Mouse (Mus musculus) stomach, embryonic 14.5 days (tissue): ENCODE results near the gene Asdurf. TPM values are rescaled to one million over a fixed set of nuclear protein-coding genes. Genes with fewer than 3 reads are reported as not detected.
"Not testable (repeated sequence)": the region's sequence is repeated elsewhere in the genome, so short reads cannot be mapped to it uniquely, and the experiment has no call there.

ENCODE experiments used
- ATAC-seq: fragments of 200-750 bp; cut with Nextera tagmentation; 2 replicates; pipeline ENCODE4 v1.8.0; 2017; ENCODE audit warnings: low read depth, moderate TSS enrichment; ENCODE audit not compliant: insufficient number of reproducible peaks, insufficient read depth, low FRiP score
- H3K27ac ChIP-seq: fragments of 300-500 bp; sonication (generic); 2 replicates; pipeline ENCODE4 v1.5.1; 2014; ENCODE audit warnings: mild to moderate bottlenecking, low read length, moderate library complexity, mixed read lengths
- H3K27me3 ChIP-seq: fragments of 300-500 bp; sonication (generic); 2 replicates; pipeline ENCODE4 v1.6.1; 2014; ENCODE audit warnings: low read length, control low read depth, mixed read lengths; ENCODE audit not compliant: control insufficient read depth, insufficient read depth
- H3K36me3 ChIP-seq: fragments of 300-500 bp; sonication (generic); 2 replicates; pipeline ENCODE4 v1.6.1; 2014; ENCODE audit warnings: mild to moderate bottlenecking, control low read depth, low read length, moderate library complexity, mixed read lengths; ENCODE audit not compliant: control insufficient read depth, insufficient read depth
- H3K4me1 ChIP-seq: fragments of 300-500 bp; sonication (generic); 2 replicates; pipeline ENCODE4 v1.6.1; 2014; ENCODE audit warnings: low read length, control low read depth, mixed read lengths; ENCODE audit not compliant: control insufficient read depth, insufficient read depth
- H3K4me2 ChIP-seq: fragments of 300-500 bp; sonication (generic); replicated peaks from 2 replicates; pipeline ENCODE4 v1.6.1; 2014; ENCODE audit warnings: low read depth, low read length, control low read depth
- H3K4me3 ChIP-seq: fragments of 300-500 bp; sonication (generic); 2 replicates; pipeline ENCODE4 v1.5.1; 2014; ENCODE audit warnings: low read depth, low read length, control low read depth
- H3K9ac ChIP-seq: fragments of 300-500 bp; sonication (generic); replicated peaks from 2 replicates; pipeline ENCODE4 v1.6.1; 2014; ENCODE audit warnings: low read depth, mild to moderate bottlenecking, control low read depth, low read length, moderate library complexity, mixed read lengths
- H3K9me3 ChIP-seq: fragments of 300-500 bp; sonication (generic); 2 replicates; pipeline ENCODE4 v1.6.1; 2016; ENCODE audit warnings: low read depth, low read length, control low read depth; ENCODE audit not compliant: control insufficient read depth
- WGBS: fragments of 180-500 bp; shearing (Covaris S2); extraction: QIAGEN DNeasy Blood & Tissue Kit; methylation state at CpG from one replicate; pipeline ENCODE4 v1.1.7; 2014; 5-methylcytosine and 5-hydroxymethylcytosine counted together
- polyA plus RNA-seq: library from polyadenylated mRNA; unstranded; fragments of >200 nt; fragmentation: Nextera tagmentation; extraction: Ambion mirVana; gene quantifications from 2 replicates; pipeline ENCODE4 v1.2.1, GENCODE M21; 2014

Gene Asdurf
- polyA plus RNA-seq, 1 experiment from 2014 or later = 17.8 TPM

GRCm38 (mm10) chr1:53337403-53337802, 15.0 kb downstream of the Asdurf start:
- not testable (repeated sequence) for H3K4me2 ChIP-seq, ATAC-seq, H3K36me3 ChIP-seq, H3K9me3 ChIP-seq, H3K9ac ChIP-seq, H3K4me1 ChIP-seq, H3K27ac ChIP-seq, H3K4me3 ChIP-seq, H3K27me3 ChIP-seq
- 75% methylated on average over 2 of the region's 2 CpGs for WGBS

DNA sequence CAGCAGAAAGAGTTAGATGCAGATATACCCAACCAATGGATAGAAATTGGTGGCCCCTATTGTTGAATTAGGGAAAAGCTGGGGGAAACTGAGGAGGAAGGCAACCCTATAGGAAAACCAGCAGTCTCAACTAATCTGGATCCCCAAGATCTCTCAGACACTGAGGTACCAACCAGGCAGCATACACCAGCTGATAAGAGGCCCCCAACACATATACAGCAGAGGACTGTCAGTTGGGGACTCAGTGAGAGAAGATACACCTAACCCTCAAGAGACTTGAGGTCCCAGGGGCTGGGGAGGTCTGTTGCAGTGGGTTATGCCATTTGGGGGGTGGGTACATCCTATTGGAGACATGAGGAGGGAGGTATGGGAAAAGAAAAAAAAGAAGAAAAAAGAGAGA, 17.0 kb downstream of the Asdurf start:
- no peaks in the 10 kb centered on the region for H3K27me3 ChIP-seq
- H3K9ac ChIP-seq = no peak overlapping the region
- no peak overlapping the region for H3K4me2 ChIP-seq
- H3K36me3 ChIP-seq = no peaks in the 10 kb centered on the region
- no peaks in the 10 kb centered on the region for H3K4me1 ChIP-seq
- no peak overlapping the region for H3K4me3 ChIP-seq
- H3K9me3 ChIP-seq = no peaks in the 10 kb centered on the region
- H3K27ac ChIP-seq = no peak overlapping the region
- ATAC-seq = no peak

DNA sequence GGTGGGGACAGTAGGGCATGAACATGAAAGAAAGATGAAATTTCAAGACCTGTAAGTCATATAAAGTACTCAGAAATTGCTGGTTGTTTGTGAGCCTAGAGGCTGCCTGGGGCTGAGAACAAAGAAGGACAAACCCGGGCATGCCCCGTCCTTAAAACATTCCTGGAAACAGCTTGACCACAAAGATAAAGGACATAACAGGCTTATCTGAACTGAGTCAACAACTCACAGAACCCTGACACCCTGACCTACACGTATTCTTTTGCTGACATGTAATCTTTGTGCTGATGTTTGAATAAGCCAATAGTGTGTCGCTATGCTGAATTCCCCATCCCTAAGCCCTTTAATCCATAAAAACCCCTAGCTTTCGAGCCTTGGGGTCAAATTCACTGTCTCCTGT, 18.9 kb downstream of the Asdurf start:
- not testable (repeated sequence) for H3K27ac ChIP-seq, H3K36me3 ChIP-seq, H3K9me3 ChIP-seq, H3K4me3 ChIP-seq, H3K4me1 ChIP-seq, H3K27me3 ChIP-seq, H3K4me2 ChIP-seq, ATAC-seq, H3K9ac ChIP-seq
- WGBS = 66% methylated on average over 5 of the region's 5 CpGs

DNA sequence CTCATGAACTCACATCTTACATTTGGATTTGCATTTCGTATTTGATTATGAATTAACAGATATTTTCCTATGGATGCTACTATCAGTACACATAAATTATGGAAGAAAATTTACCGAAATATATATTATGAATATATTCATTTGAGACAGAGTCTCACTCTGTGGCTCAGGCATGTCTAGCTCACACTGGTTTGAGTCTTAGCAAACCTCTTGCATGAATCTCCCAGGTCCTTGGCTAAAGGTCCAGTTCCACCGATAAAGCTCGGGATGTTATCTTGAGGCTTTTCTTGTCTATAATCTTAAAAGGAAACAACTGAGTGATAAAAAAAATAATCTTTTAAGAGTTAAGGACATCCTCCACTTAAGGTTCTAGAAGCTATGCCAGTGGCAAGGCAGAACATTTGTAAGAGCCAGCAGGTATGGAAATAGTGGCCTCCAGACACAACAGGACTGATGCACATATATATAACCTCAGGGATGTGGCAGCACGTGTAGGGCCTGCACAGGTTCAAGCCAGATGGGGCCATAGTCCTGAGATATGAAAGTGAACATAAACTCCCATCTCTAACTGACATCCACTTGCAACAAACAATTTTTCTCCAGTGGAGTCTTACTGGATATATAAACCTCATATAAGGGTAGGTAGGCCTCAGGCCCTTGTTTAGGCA, 27.5 kb downstream of the Asdurf start:
- WGBS = 90% methylated on average over 5 of the region's 5 CpGs
- no peaks in the 10 kb centered on the region for H3K9me3 ChIP-seq

GRCm38 (mm10) chr1:53324277-53324676, 28.1 kb downstream of the Asdurf start:
- no peak overlapping the region for H3K4me3 ChIP-seq
- no peaks in the 10 kb centered on the region for H3K9me3 ChIP-seq
- no peaks in the 10 kb centered on the region for H3K36me3 ChIP-seq
- 91% methylated on average over 1 of the region's 1 CpGs for WGBS
- no peak for ATAC-seq
- no peak overlapping the region for H3K9ac ChIP-seq
- H3K27me3 ChIP-seq = no peaks in the 10 kb centered on the region
- H3K4me1 ChIP-seq = no peaks in the 10 kb centered on the region
- no peak overlapping the region for H3K27ac ChIP-seq
- H3K4me2 ChIP-seq = no peak overlapping the region

More for the DNA sequence above, 27.5 kb downstream of the Asdurf start:
- no peak for ATAC-seq
- Histone ChIP-seq H3K4me1 (no peaks in the 10 kb centered on the region), H3K36me3 (no peaks in the 10 kb centered on the region), H3K9ac (no peak overlapping the region), H3K27ac (no peak overlapping the region), H3K4me2 (no peak overlapping the region), H3K27me3 (no peaks in the 10 kb centered on the region), H3K4me3 (no peak overlapping the region)

GRCm38 (mm10) chr1:53323254-53323653, 29.2 kb downstream of the Asdurf start:
- Histone ChIP-seq H3K27ac (no peak overlapping the region), H3K36me3 (peaks cover 3% of the 10 kb centered on the region; the same call in 1 of the 2 replicates), H3K4me3 (no peak overlapping the region), H3K9me3 (no peaks in the 10 kb centered on the region), H3K4me2 (no peak overlapping the region), H3K4me1 (no peaks in the 10 kb centered on the region), H3K9ac (no peak overlapping the region), H3K27me3 (no peaks in the 10 kb centered on the region)
- WGBS = 89% methylated on average over 5 of the region's 5 CpGs
- no peak for ATAC-seq

DNA sequence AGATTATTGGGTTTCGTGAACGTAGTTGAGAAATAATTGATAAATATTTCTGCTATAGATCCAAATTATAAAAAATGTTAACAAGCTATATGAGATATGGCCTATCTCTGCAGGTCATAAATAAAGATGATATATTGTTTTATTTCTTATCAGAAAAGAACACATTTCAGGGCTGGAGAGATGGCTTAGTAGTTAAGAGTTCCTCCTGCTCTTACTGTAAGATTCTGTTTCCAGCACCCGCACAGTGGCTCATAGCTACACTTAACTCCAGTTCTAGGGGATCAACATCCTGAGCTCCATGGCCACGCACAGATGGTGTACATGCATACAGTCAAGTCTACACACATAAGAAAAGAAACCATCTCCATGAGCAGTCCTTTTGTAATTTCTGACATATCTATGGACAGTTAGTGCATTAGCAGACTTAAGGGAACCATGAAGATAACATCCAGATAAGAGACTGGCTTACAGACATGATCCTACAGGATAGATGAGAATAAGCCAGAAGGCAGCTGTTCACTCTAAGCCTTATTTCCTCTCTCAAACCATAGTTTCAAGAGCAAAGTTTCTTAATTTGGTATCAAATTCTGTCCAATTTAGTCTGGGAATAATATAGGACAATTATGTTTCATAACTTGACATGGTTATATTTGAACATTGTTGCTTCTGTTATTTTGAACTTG, 30.6 kb downstream of the Asdurf start:
- no peak overlapping the region for H3K9ac ChIP-seq
- 95% methylated on average over 4 of the region's 4 CpGs for WGBS
- no peak for ATAC-seq

GRCm38 (mm10) chr1:53312989-53313967, 39.1 kb downstream of the Asdurf start, which contains the start of gene Osgepl1:
Osgepl1 (plus strand) TSS chr1:53313624.
- no peaks in the 10 kb centered on the region for H3K27me3 ChIP-seq
- H3K9ac ChIP-seq = peak within 1 kb of the TSS; percentile 65
- ATAC-seq = peak; percentile 97
- H3K4me3 ChIP-seq = peak within 1 kb of the TSS; percentile 44
- peaks cover 7% of the 10 kb centered on the region for H3K36me3 ChIP-seq
- H3K4me1 ChIP-seq = no peaks in the 10 kb centered on the region
- no peaks in the 10 kb centered on the region for H3K9me3 ChIP-seq
- 2% methylated on average over 27 of the region's 27 CpGs for WGBS
- H3K4me2 ChIP-seq = peak within 1 kb of the TSS; percentile 42
- peak within 1 kb of the TSS; percentile 77 for H3K27ac ChIP-seq

More for the DNA sequence above, 30.6 kb downstream of the Asdurf start:
- Histone ChIP-seq H3K27ac (no peak overlapping the region), H3K36me3 (peaks cover 9% of the 10 kb centered on the region), H3K4me2 (no peak overlapping the region), H3K27me3 (no peaks in the 10 kb centered on the region), H3K4me1 (no peaks in the 10 kb centered on the region), H3K4me3 (no peak overlapping the region), H3K9me3 (no peaks in the 10 kb centered on the region)
